8 mouse cellular contexts compared by ENCODE assay signal in the genomic region with DNA sequence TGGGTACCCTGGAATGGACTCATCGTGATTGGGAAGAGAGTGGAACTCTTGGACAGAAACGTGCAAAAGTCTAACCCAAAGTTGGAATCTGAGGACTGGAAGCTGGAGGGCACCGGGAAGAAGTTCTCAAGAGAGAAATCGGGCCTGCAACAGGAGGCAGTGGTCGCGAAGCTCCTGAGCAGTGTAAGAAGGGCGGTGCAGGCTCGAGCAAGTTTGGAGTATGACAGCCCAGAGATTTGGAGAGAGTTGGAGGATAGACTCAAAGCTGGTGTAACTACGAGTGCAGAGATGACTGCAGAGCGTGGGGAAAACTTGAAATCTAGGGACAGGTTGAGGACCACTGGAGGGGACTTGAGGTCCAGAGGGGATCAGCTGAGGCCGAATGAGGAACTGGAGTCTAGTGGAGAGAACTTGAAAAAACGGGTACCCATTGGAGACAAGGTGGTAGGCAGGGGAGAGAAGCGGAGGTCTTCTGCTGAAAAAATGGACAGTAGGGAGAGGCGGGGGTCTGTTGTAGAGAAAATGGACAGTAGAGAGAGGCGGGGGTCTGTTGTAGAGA. TPM values are rescaled to one million over a fixed set of nuclear protein-coding genes. Genes with fewer than 3 reads are reported as not detected.
DNase-seq lines count a peak whose midpoint lies in the region; ATAC-seq and TF ChIP-seq lines count a peak whose summit lies in the region.

No protein-coding gene starts in this region.

- peak overlapping the region; percentile 87 for H3K4me2 ChIP-seq in heart, embryonic 15.5 days
- peak overlapping the region; percentile 92 for H3K4me2 ChIP-seq in liver, postnatal 0 days (ENCODE audit: low read depth, low read length)

- WGBS in heart, embryonic 10.5 days: 49% methylated on average over 15 of the region's 15 CpGs
- WGBS in heart, embryonic 15.5 days: 41% methylated on average over 15 of the region's 15 CpGs
- 23% methylated on average over 15 of the region's 15 CpGs for WGBS in liver, postnatal 0 days (ENCODE audit: insufficient replicate concordance)

- H3K27ac ChIP-seq in heart, embryonic 10.5 days: peak overlapping the region; percentile 89
- H3K27ac ChIP-seq in ES-E14 (ENCODE audit: insufficient read depth, low read depth, low read length, poor library complexity, severe bottlenecking): no peak overlapping the region
- peak overlapping the region; percentile 71 for H3K27ac ChIP-seq in heart, embryonic 15.5 days
- H3K27ac ChIP-seq in liver, postnatal 0 days (ENCODE audit: low read depth): peak overlapping the region; percentile 70

- no peak for TF ChIP-seq EP300 in liver, postnatal 0 days (IDR thresholded peaks at IDR 0.05; ENCODE audit: low read depth)

- H3K4me1 ChIP-seq in heart, embryonic 10.5 days: peaks cover 25% of the 10 kb centered on the region
- peaks cover 2 to 10% of the 10 kb centered on the region in 2 experiments; a peak in 2 of 4 replicates for H3K4me1 ChIP-seq in ES-E14 (ENCODE audit: control insufficient read depth in 2 of 2, insufficient read depth in 2 of 2, low read length in 2 of 2, poor library complexity in 1 of 2)
- H3K4me1 ChIP-seq in heart, embryonic 15.5 days (replicated peaks): peaks cover 29% of the 10 kb centered on the region
- H3K4me1 ChIP-seq in liver, postnatal 0 days (ENCODE audit: insufficient read depth): peaks cover 29% of the 10 kb centered on the region

- H3K36me3 ChIP-seq in heart, embryonic 10.5 days: no peaks in the 10 kb centered on the region; the same call in 1 of the 2 replicates
- no peaks in the 10 kb centered on the region for H3K36me3 ChIP-seq in ES-E14 (ENCODE audit: control insufficient read depth, insufficient read depth, low read length, poor library complexity, severe bottlenecking)
- no peaks in the 10 kb centered on the region for H3K36me3 ChIP-seq in heart, embryonic 15.5 days
- H3K36me3 ChIP-seq in liver, postnatal 0 days (replicated peaks; ENCODE audit: insufficient read depth, low read length): no peaks in the 10 kb centered on the region

- no peak for DNase-seq in heart, embryonic 10.5 days (ENCODE audit: low spot score)
- no peak for DNase-seq in heart, postnatal 25 days (ENCODE audit: low spot score)
- no peak for DNase-seq in ES-E14 (ENCODE audit: low read depth, low spot score)
- DNase-seq in liver, postnatal 0 days: no peak
- no peak for DNase-seq in layer of hippocampus, adult 11-12 months (ENCODE audit: low spot score)
- DNase-seq in MN1 (ENCODE audit: low spot score): no peak
- DNase-seq in cerebellum, postnatal 14 days: no peak

- no peaks in the 10 kb centered on the region for H3K9me3 ChIP-seq in heart, embryonic 10.5 days
- H3K9me3 ChIP-seq in ES-E14 (ENCODE audit: control insufficient read depth, insufficient read depth, low read depth, low read length): no peaks in the 10 kb centered on the region
- no peaks in the 10 kb centered on the region for H3K9me3 ChIP-seq in heart, embryonic 15.5 days (replicated peaks)
- H3K9me3 ChIP-seq in liver, postnatal 0 days (ENCODE audit: low read length): no peaks in the 10 kb centered on the region

- peak overlapping the region; percentile 79 for H3K9ac ChIP-seq in ES-E14 (ENCODE audit: insufficient read depth, low read depth, low read length, poor library complexity, severe bottlenecking)
- peak overlapping the region; percentile 76 for H3K9ac ChIP-seq in heart, embryonic 15.5 days
- H3K9ac ChIP-seq in liver, postnatal 0 days (replicated peaks): peak overlapping the region; percentile 64

- in situ Hi-C loops in ES-E14 (cut with MboI; ENCODE audit: low sequenced_read_pairs in 2 of 2, unreplicated experiment in 2 of 2): no loop called here

- intact Hi-C loops in heart, postnatal 25 days (cut with DNase I): no loop called here

- no peak for TF ChIP-seq CTCF in liver, postnatal 0 days (IDR thresholded peaks at IDR 0.05; ENCODE audit: low read depth)

- H3K4me3 ChIP-seq in heart, embryonic 10.5 days: peak overlapping the region; percentile 68
- H3K4me3 ChIP-seq in ES-E14 (ENCODE audit: insufficient read depth in 1 of 2, low read depth in 1 of 2, low read length in 2 of 2, poor library complexity in 1 of 2, severe bottlenecking in 1 of 2): peak overlapping the region; percentile 67 to 72
- peak overlapping the region; percentile 67 for H3K4me3 ChIP-seq in heart, embryonic 15.5 days
- H3K4me3 ChIP-seq in liver, postnatal 0 days (ENCODE audit: low read depth, low read length): peak overlapping the region; percentile 54

- ATAC-seq in heart, embryonic 15.5 days (replicated peaks; ENCODE audit: insufficient number of reproducible peaks, insufficient read depth, low FRiP score, low read depth): no peak
- no peak for ATAC-seq in liver, postnatal 0 days

- no peaks in the 10 kb centered on the region for H3K27me3 ChIP-seq in heart, embryonic 10.5 days (ENCODE audit: insufficient read depth, poor library complexity, severe bottlenecking)
- no peaks in the 10 kb centered on the region for H3K27me3 ChIP-seq in heart, embryonic 15.5 days
- no peaks in the 10 kb centered on the region for H3K27me3 ChIP-seq in liver, postnatal 0 days (ENCODE audit: insufficient read depth, low read length)

TF ChIP-seq in ES-E14, 5 proteins besides CTCF, POLR2A, EP300 and RAD21:
- TF ChIP-seq MAFK (IDR thresholded peaks at IDR 0.05; ENCODE audit: insufficient read depth, low read depth, low read length): no peak
- TF ChIP-seq ZNF384 (IDR thresholded peaks at IDR 0.05; ENCODE audit: low read depth, low read length): no peak
- no peak for TF ChIP-seq HCFC1 (IDR thresholded peaks at IDR 0.05; ENCODE audit: borderline replicate concordance, insufficient read depth, low read length)
- TF ChIP-seq CHD2 (IDR thresholded peaks at IDR 0.05; ENCODE audit: low read depth, low read length): no peak
- no peak for TF ChIP-seq ZC3H11A (IDR thresholded peaks at IDR 0.05; ENCODE audit: borderline replicate concordance, low read depth, low read length)

RNA-seq across cellular contexts. Expression of gene Snx32, which starts 0.8 kb away (rescaled TPM):
- 10.6 and 15.6 TPM in 2 replicates for polyA plus RNA-seq in heart, embryonic 10.5 days (2016; fragmentation: Nextera tagmentation; extraction: Ambion mirVana)
- 1 to 10 TPM; 6.2 to 8.1 TPM for total RNA-seq in heart, postnatal 25 days (2021)
- total RNA-seq in ES-E14 (2012; rRNA removed): 3.3 and 5.0 TPM in 2 replicates
- 15.8 and 17.6 TPM in 2 replicates for polyA plus RNA-seq in heart, embryonic 15.5 days (2015; fragmentation: Nextera tagmentation; extraction: Ambion mirVana)
- 2.6 and 3.0 TPM in 2 replicates for polyA plus RNA-seq in liver, postnatal 0 days (2015; fragmentation: Nextera tagmentation; extraction: Ambion mirVana)

RNA-seq across cellular contexts. Expression of gene 1700020D05Rik, which starts 7.6 kb away (rescaled TPM):
- polyA plus RNA-seq in heart, embryonic 10.5 days (2016; fragmentation: Nextera tagmentation; extraction: Ambion mirVana): 0.14 and 0.25 TPM in 2 replicates
- total RNA-seq in heart, postnatal 25 days (2021): 1 to 10 TPM in 1 of 2 experiments, under 1 TPM in 1; 0.78 to 1.0 TPM
- total RNA-seq in ES-E14 (2012; rRNA removed): 1.7 and 1.8 TPM in 2 replicates
- 0.14 and 0.16 TPM in 2 replicates for polyA plus RNA-seq in heart, embryonic 15.5 days (2015; fragmentation: Nextera tagmentation; extraction: Ambion mirVana)
- polyA plus RNA-seq in liver, postnatal 0 days (2015; fragmentation: Nextera tagmentation; extraction: Ambion mirVana): not detected in 2 replicates

RNA-seq across cellular contexts. Expression of gene Cfl1, which starts 20.9 kb away (rescaled TPM):
- 2,322 and 2,829 TPM in 2 replicates for polyA plus RNA-seq in heart, embryonic 10.5 days (2016; fragmentation: Nextera tagmentation; extraction: Ambion mirVana)
- total RNA-seq in heart, postnatal 25 days (2021): 100 to 1,000 TPM; 209 to 212 TPM
- total RNA-seq in ES-E14 (2012; rRNA removed): 775 and 955 TPM in 2 replicates
- polyA plus RNA-seq in heart, embryonic 15.5 days (2015; fragmentation: Nextera tagmentation; extraction: Ambion mirVana): 1,578 and 1,766 TPM in 2 replicates
- polyA plus RNA-seq in liver, postnatal 0 days (2015; fragmentation: Nextera tagmentation; extraction: Ambion mirVana): 841 and 843 TPM in 2 replicates

RNA-seq across cellular contexts. Expression of gene Mus81, which starts 23.0 kb away (rescaled TPM):
- 41.7 and 44.7 TPM in 2 replicates for polyA plus RNA-seq in heart, embryonic 10.5 days (2016; fragmentation: Nextera tagmentation; extraction: Ambion mirVana)
- 10 to 100 TPM; 21.0 to 21.5 TPM for total RNA-seq in heart, postnatal 25 days (2021)
- total RNA-seq in ES-E14 (2012; rRNA removed): 31.3 and 36.4 TPM in 2 replicates
- polyA plus RNA-seq in heart, embryonic 15.5 days (2015; fragmentation: Nextera tagmentation; extraction: Ambion mirVana): 33.8 and 48.7 TPM in 2 replicates
- 8.6 and 11.9 TPM in 2 replicates for polyA plus RNA-seq in liver, postnatal 0 days (2015; fragmentation: Nextera tagmentation; extraction: Ambion mirVana)

RNA-seq across cellular contexts. Expression of gene Efemp2, which starts 37.4 kb away (rescaled TPM):
- 62.7 and 92.3 TPM in 2 replicates for polyA plus RNA-seq in heart, embryonic 10.5 days (2016; fragmentation: Nextera tagmentation; extraction: Ambion mirVana)
- 10 to 100 TPM in 1 of 2 experiments, 1 to 10 TPM in 1; 9.9 to 10.3 TPM for total RNA-seq in heart, postnatal 25 days (2021)
- 18.0 and 23.9 TPM in 2 replicates for total RNA-seq in ES-E14 (2012; rRNA removed)
- 65.6 and 95.4 TPM in 2 replicates for polyA plus RNA-seq in heart, embryonic 15.5 days (2015; fragmentation: Nextera tagmentation; extraction: Ambion mirVana)
- 8.1 and 9.2 TPM in 2 replicates for polyA plus RNA-seq in liver, postnatal 0 days (2015; fragmentation: Nextera tagmentation; extraction: Ambion mirVana)
